Comparison of ENCODE assay signal across 8 mouse cellular contexts in the genomic region with DNA sequence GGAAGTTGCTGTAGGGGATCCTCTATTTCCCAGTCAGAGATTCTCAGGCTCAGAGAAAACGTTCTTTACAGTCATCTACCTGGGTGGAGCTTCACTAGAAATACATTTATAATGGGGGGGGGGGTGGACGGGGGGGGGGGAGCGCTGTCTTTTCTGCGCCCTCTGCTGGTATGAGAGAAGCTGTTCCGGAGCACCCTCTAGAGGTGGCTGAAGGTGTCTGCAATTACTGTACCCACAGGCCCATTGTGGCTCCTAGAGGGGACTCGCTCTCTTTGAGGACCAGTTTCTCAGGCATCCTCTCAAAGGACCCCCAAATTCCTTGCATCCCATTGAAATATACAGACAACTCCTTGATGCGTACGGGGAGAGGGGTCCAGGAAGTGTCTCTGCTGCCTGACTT. TPM values are rescaled to one million over a fixed set of nuclear protein-coding genes. Genes with fewer than 3 reads are reported as not detected.
DNase-seq lines count a peak whose midpoint lies in the region; ATAC-seq and TF ChIP-seq lines count a peak whose summit lies in the region.
"Had no signal": no experiment of that assay in that cellular context is flagged by ENCODE, and none has a peak within 500 bp of the region (broad histone marks: within the 10 kb centered on the region; RNA-seq: fewer than 3 reads in every experiment).

No protein-coding gene starts in this region.

- H3K36me3 ChIP-seq in E14TG2a.4 (ENCODE audit: insufficient read depth, low read length), result no peaks in the 10 kb centered on the region
- H3K36me3 ChIP-seq in liver, postnatal 0 days (replicated peaks; ENCODE audit: insufficient read depth, low read length), result no peaks in the 10 kb centered on the region
- H3K36me3 ChIP-seq: liver, embryonic 15.5 days had no signal

- TF ChIP-seq POLR2A in embryonic fibroblast, embryonic 13.5 days (IDR thresholded peaks at IDR 0.05; ENCODE audit: low read depth, low read length), result no peak

- no peak for ATAC-seq in liver, postnatal 0 days

- 27% methylated on average over 8 of the region's 8 CpGs for WGBS in liver, postnatal 0 days (ENCODE audit: insufficient replicate concordance)

- H3K4me1 ChIP-seq in E14TG2a.4 (replicated peaks; ENCODE audit: low read depth, low read length), result peaks cover 29% of the 10 kb centered on the region
- H3K4me1 ChIP-seq in embryonic fibroblast, embryonic 13.5 days (ENCODE audit: control insufficient read depth, insufficient read depth, low read length), result no peaks in the 10 kb centered on the region
- no peaks in the 10 kb centered on the region for H3K4me1 ChIP-seq in liver, postnatal 0 days (ENCODE audit: insufficient read depth)
- H3K4me1 ChIP-seq: liver, embryonic 15.5 days had no signal

- H3K27ac ChIP-seq in left cerebral cortex, adult 2 months, result no peak overlapping the region
- no peak overlapping the region for H3K27ac ChIP-seq in embryonic fibroblast, embryonic 13.5 days (ENCODE audit: insufficient read depth, low read length)
- H3K27ac ChIP-seq in liver, postnatal 0 days (ENCODE audit: low read depth), result no peak overlapping the region
- H3K27ac ChIP-seq: liver, embryonic 15.5 days had no signal

- no peak overlapping the region for H3K4me2 ChIP-seq in liver, postnatal 0 days (ENCODE audit: low read depth, low read length)
- H3K4me2 ChIP-seq: liver, embryonic 15.5 days had no signal

- H3K27me3 ChIP-seq in E14TG2a.4 (ENCODE audit: insufficient read depth, low read length), result peaks cover 44% of the 10 kb centered on the region
- 0 out of 2 replicates have a peak, but pooled peaks cover 2% of the 10 kb centered on the region for H3K27me3 ChIP-seq in liver, postnatal 0 days (ENCODE audit: insufficient read depth, low read length)

- intact Hi-C loops in left cerebral cortex, adult 2 months (cut with DNase I), result loop anchor here (1.0 kb wide), 1 partner anchor 77 kb away; no protein-coding TSS in a partner anchor

- no peaks in the 10 kb centered on the region for H3K9me3 ChIP-seq in E14TG2a.4 (ENCODE audit: low read length)
- no peaks in the 10 kb centered on the region for H3K9me3 ChIP-seq in liver, postnatal 0 days (ENCODE audit: low read length)
- H3K9me3 ChIP-seq: liver, embryonic 15.5 days had no signal

- TF ChIP-seq CTCF in left cerebral cortex, adult 2 months (IDR thresholded peaks at IDR 0.05), result peak; percentile 75
- TF ChIP-seq CTCF in E14TG2a.4 (conservative IDR thresholded peaks at IDR 0.05; ENCODE audit: low read length), result peak; percentile 39
- TF ChIP-seq CTCF in embryonic fibroblast, embryonic 13.5 days (IDR thresholded peaks at IDR 0.05; ENCODE audit: borderline replicate concordance, insufficient read depth, low read length), result peak; percentile 68; the same call in 1 of the 2 replicates
- TF ChIP-seq CTCF in liver, postnatal 0 days (IDR thresholded peaks at IDR 0.05; ENCODE audit: low read depth), result peak; percentile 73

- DNase-seq in left cerebral cortex, adult 2 months (ENCODE audit: extremely low spot score in 1 of 2, low spot score in 2 of 2), result peak; percentile 39 to 62
- DNase-seq in left cerebral cortex, adult 11 months (ENCODE audit: low spot score), result no peak
- peak; percentile 31 for DNase-seq in adipocyte (ENCODE audit: low spot score)
- DNase-seq in liver, postnatal 0 days, result peak; percentile 38
- peak; percentile 37 for DNase-seq in right cerebral cortex, postnatal 4 days

- no peak overlapping the region for H3K9ac ChIP-seq in liver, postnatal 0 days (replicated peaks)
- H3K9ac ChIP-seq: liver, embryonic 15.5 days had no signal

- TF ChIP-seq EP300 in liver, postnatal 0 days (IDR thresholded peaks at IDR 0.05; ENCODE audit: low read depth), result no peak

- H3K4me3 ChIP-seq in left cerebral cortex, adult 2 months, result no peak overlapping the region
- H3K4me3 ChIP-seq in E14TG2a.4 (replicated peaks; ENCODE audit: low read length), result no peak overlapping the region
- H3K4me3 ChIP-seq in embryonic fibroblast, embryonic 13.5 days (ENCODE audit: insufficient read depth, low read length), result no peak overlapping the region
- no peak overlapping the region for H3K4me3 ChIP-seq in liver, postnatal 0 days (ENCODE audit: low read depth, low read length)
- H3K4me3 ChIP-seq: liver, embryonic 15.5 days had no signal

RNA-seq across cellular contexts. Expression of a gene that starts 23.6 kb away (rescaled TPM):
- 1 to 10 TPM; 4.7 to 6.0 TPM for total RNA-seq in left cerebral cortex, adult 2 months (2021)
- not detected in 2 replicates for polyA plus RNA-seq in embryonic fibroblast, embryonic 13.5 days (2011; ENCODE audit: insufficient read length, low read depth, missing spikeins)
- 0.06 and 0.75 TPM in 2 replicates for polyA plus RNA-seq in liver, postnatal 0 days (2015; fragmentation: Nextera tagmentation; extraction: Ambion mirVana)

RNA-seq across cellular contexts. Expression of a gene that starts 49.2 kb away (rescaled TPM):
- 10 to 100 TPM; 10.2 to 11.2 TPM for total RNA-seq in left cerebral cortex, adult 2 months (2021)
- polyA plus RNA-seq in embryonic fibroblast, embryonic 13.5 days (2011; ENCODE audit: insufficient read length, low read depth, missing spikeins), result 21.2 and 23.6 TPM in 2 replicates
- polyA plus RNA-seq in liver, postnatal 0 days (2015; fragmentation: Nextera tagmentation; extraction: Ambion mirVana), result 7.4 and 7.7 TPM in 2 replicates

RNA-seq across cellular contexts. Expression of a gene that starts 49.3 kb away (rescaled TPM):
- total RNA-seq in left cerebral cortex, adult 2 months (2021), result 10 to 100 TPM; 24.2 to 24.8 TPM
- polyA plus RNA-seq in embryonic fibroblast, embryonic 13.5 days (2011; ENCODE audit: insufficient read length, low read depth, missing spikeins), result 22.4 and 22.7 TPM in 2 replicates
- polyA plus RNA-seq in liver, postnatal 0 days (2015; fragmentation: Nextera tagmentation; extraction: Ambion mirVana), result 15.0 and 15.4 TPM in 2 replicates
